Mouse (Mus musculus): ENCODE data around the gene Ager.

Gene Ager

GRCm38 (mm10) chr17:34597566-34598095, at the start of gene Ager:
TSS of gene Ager (plus strand) at chr17:34597862.
- ChIA-PET POLR2A (interaction anchor here in 3 of 4 experiments (0.6 to 9.3 kb wide), 6 partner anchors 8 to 565 kb away, joined by 3 to 102 read pairs (median 3); partner anchors contain the start of genes Gpsm3 (in 2 of the 3), Pbx2 (in 2 of the 3), Fkbpl (in 1 of the 3) and H2-DMa (in 1 of the 3)), CTCF (interaction anchor here in 3 of 4 experiments (0.7 to 2.2 kb wide), 4 partner anchors 21 to 485 kb away, joined by 3 to 7 read pairs (median 6); no protein-coding TSS in a partner anchor)

GRCm38 (mm10) chr17:34549156-34549555, 48.5 kb upstream of the Ager start:
- CTCF ChIA-PET, result no interaction called here
- POLR2A ChIA-PET, result interaction anchor here in 2 of 4 experiments (0.7 to 0.9 kb wide), 2 partner anchors 9 to 19 kb away, joined by 3 read pairs; no protein-coding TSS in a partner anchor

- CTCF ChIA-PET, result no interaction called here
- POLR2A ChIA-PET, result interaction anchor here in 1 of 4 experiments (0.7 kb wide), 1 partner anchor 300 kb away, joined by 3 read pairs; no protein-coding TSS in a partner anchor
These were observed 47.8 kb upstream of the Ager start for GRCm38 (mm10) chr17:34549843-34550242.

- ChIA-PET CTCF (interaction anchor here (0.5 to 2.9 kb wide), 70 partner anchors 8 to 626 kb away, joined by 3 to 21 read pairs (median 4); partner anchors contain the start of genes Notch4 (in 3 of the 4), BC051142 (in 2 of the 4), Pbx2 (in 2 of the 4) and Agpat1 (in 1 of the 4)), POLR2A (interaction anchor here in 3 of 4 experiments (0.6 to 1.9 kb wide), 12 partner anchors 9 to 613 kb away, joined by 3 to 7 read pairs (median 3); partner anchors contain the start of gene Notch4 (in 1 of the 3))
These were observed 42.2 kb upstream of the Ager start for GRCm38 (mm10) chr17:34555483-34555882.

GRCm38 (mm10) chr17:34556406-34556805, 41.3 kb upstream of the Ager start:
- CTCF ChIA-PET, result interaction anchor here (0.5 to 2.8 kb wide), 11 partner anchors 8 to 668 kb away, joined by 3 to 21 read pairs (median 5); partner anchors contain the start of genes BC051142 (in 1 of the 4) and Notch4 (in 1 of the 4)
- POLR2A ChIA-PET, result no interaction called here

- POLR2A ChIA-PET, result interaction anchor here in 1 of 4 experiments (0.6 kb wide), 1 partner anchor 89 kb away, joined by 3 read pairs; the partner anchor contains the start of gene Atf6b
- CTCF ChIA-PET, result no interaction called here
These were observed 40.3 kb upstream of the Ager start for GRCm38 (mm10) chr17:34557411-34557810.

GRCm38 (mm10) chr17:34559116-34559515, 38.5 kb upstream of the Ager start:
- POLR2A ChIA-PET, result interaction anchor here in 1 of 4 experiments (0.6 to 1.0 kb wide), 2 partner anchors 10 to 291 kb away, joined by 3 to 6 read pairs; no protein-coding TSS in a partner anchor
- CTCF ChIA-PET, result interaction anchor here (0.5 to 1.5 kb wide), 9 partner anchors 13 to 489 kb away, joined by 3 to 17 read pairs (median 3); partner anchors contain the start of genes Agpat1 (in 1 of the 4) and Rnf5 (in 1 of the 4)

GRCm38 (mm10) chr17:34559895-34560294, 37.8 kb upstream of the Ager start:
- ChIA-PET POLR2A (interaction anchor here in 1 of 4 experiments (0.6 kb wide), 1 partner anchor 135 kb away, joined by 4 read pairs; no protein-coding TSS in a partner anchor), CTCF (interaction anchor here in 3 of 4 experiments (0.6 to 1.0 kb wide), 5 partner anchors 23 to 254 kb away, joined by 3 to 8 read pairs (median 3); partner anchors contain the start of gene H2-Eb1 (in 1 of the 3))

- CTCF ChIA-PET, result interaction anchor here (0.6 to 0.9 kb wide), 6 partner anchors 121 to 681 kb away, joined by 3 to 9 read pairs (median 7); partner anchors contain the start of gene H2-Eb1 (in 1 of the 4)
These were observed 37.2 kb upstream of the Ager start for GRCm38 (mm10) chr17:34560438-34560837.

GRCm38 (mm10) chr17:34561200-34561599, 36.5 kb upstream of the Ager start:
- ChIA-PET CTCF (interaction anchor here in 2 of 4 experiments (0.6 to 0.7 kb wide), 7 partner anchors 25 to 680 kb away, joined by 3 to 17 read pairs (median 6); partner anchors contain the start of gene BC051142 (in 1 of the 2)), POLR2A (interaction anchor here in 2 of 4 experiments (0.6 to 0.7 kb wide), 7 partner anchors 11 to 371 kb away, joined by 3 to 4 read pairs (median 3); partner anchors contain the start of genes Gpsm3 (in 1 of the 2) and Ppt2 (in 1 of the 2))

More at GRCm38 (mm10) chr17:34560438-34560837, 37.2 kb upstream of the Ager start:
- POLR2A ChIA-PET, result interaction anchor here in 2 of 4 experiments (0.6 to 0.7 kb wide), 3 partner anchors 30 to 253 kb away, joined by 3 to 4 read pairs (median 4); partner anchors contain the start of gene Gpsm3 (in 1 of the 2)

GRCm38 (mm10) chr17:34562595-34562994, 35.1 kb upstream of the Ager start:
- POLR2A ChIA-PET, result interaction anchor here in 2 of 4 experiments (0.5 to 1.7 kb wide), 7 partner anchors 9 to 822 kb away, joined by 3 to 7 read pairs (median 4); partner anchors contain the start of gene Pbx2 (in 1 of the 2)

GRCm38 (mm10) chr17:34563354-34563753, 34.3 kb upstream of the Ager start:
- CTCF ChIA-PET, result interaction anchor here in 3 of 4 experiments (0.7 to 3.4 kb wide), 10 partner anchors 8 to 242 kb away, joined by 3 to 21 read pairs (median 4); partner anchors contain the start of gene BC051142 (in 1 of the 3)
- POLR2A ChIA-PET, result interaction anchor here in 3 of 4 experiments (0.7 to 2.4 kb wide), 9 partner anchors 9 to 442 kb away, joined by 3 to 8 read pairs (median 4); partner anchors contain the start of genes Gpsm3 (in 2 of the 3), Agpat1 (in 1 of the 3), Pbx2 (in 1 of the 3) and Rnf5 (in 1 of the 3)

More at GRCm38 (mm10) chr17:34562595-34562994, 35.1 kb upstream of the Ager start:
- CTCF ChIA-PET, result interaction anchor here in 2 of 4 experiments (0.6 to 1.2 kb wide), 3 partner anchors 10 to 120 kb away, joined by 3 to 4 read pairs (median 3); no protein-coding TSS in a partner anchor

- CTCF ChIA-PET, result interaction anchor here (0.5 to 3.4 kb wide), 16 partner anchors 8 to 603 kb away, joined by 3 to 21 read pairs (median 4); partner anchors contain the start of genes BC051142 (in 1 of the 4) and H2-Aa (in 1 of the 4)
- POLR2A ChIA-PET, result interaction anchor here (0.5 to 2.4 kb wide), 18 partner anchors 8 to 533 kb away, joined by 3 to 10 read pairs (median 4); partner anchors contain the start of genes Gpsm3 (in 2 of the 4), Agpat1 (in 1 of the 4), Pbx2 (in 1 of the 4) and Rnf5 (in 1 of the 4)
These were observed 33.6 kb upstream of the Ager start, which contains the start of gene Notch4 for GRCm38 (mm10) chr17:34564003-34564421. TSS of gene Notch4 (plus strand) at chr17:34564268.

GRCm38 (mm10) chr17:34564796-34565195, 32.9 kb upstream of the Ager start:
- CTCF ChIA-PET, result interaction anchor here in 3 of 4 experiments (0.6 to 3.4 kb wide), 10 partner anchors 8 to 315 kb away, joined by 3 to 21 read pairs (median 4); partner anchors contain the start of gene BC051142 (in 1 of the 3)

GRCm38 (mm10) chr17:34567311-34567710, 30.4 kb upstream of the Ager start:
- ChIA-PET POLR2A (interaction anchor here in 1 of 4 experiments (0.9 to 1.1 kb wide), 2 partner anchors 21 to 61 kb away, joined by 3 read pairs; partner anchors contain the start of gene Ppt2), CTCF (interaction anchor here in 1 of 4 experiments (0.6 kb wide), 2 partner anchors 52 to 492 kb away, joined by 3 to 4 read pairs; no protein-coding TSS in a partner anchor)

More at GRCm38 (mm10) chr17:34564796-34565195, 32.9 kb upstream of the Ager start:
- POLR2A ChIA-PET, result interaction anchor here in 3 of 4 experiments (0.5 to 2.4 kb wide), 11 partner anchors 8 to 446 kb away, joined by 3 to 8 read pairs (median 3); partner anchors contain the start of genes Gpsm3 (in 1 of the 3), H2-DMa (in 1 of the 3) and Pbx2 (in 1 of the 3)

- POLR2A ChIA-PET, result no interaction called here
These were observed 29.2 kb upstream of the Ager start for GRCm38 (mm10) chr17:34568421-34568820.

GRCm38 (mm10) chr17:34569919-34570318, 27.7 kb upstream of the Ager start:
- ChIA-PET POLR2A (no interaction called here), CTCF (interaction anchor here in 3 of 4 experiments (0.6 to 1.3 kb wide), 5 partner anchors 14 to 673 kb away, joined by 3 to 6 read pairs (median 3); no protein-coding TSS in a partner anchor)

More at GRCm38 (mm10) chr17:34568421-34568820, 29.2 kb upstream of the Ager start:
- CTCF ChIA-PET, result no interaction called here
